Mouse (Mus musculus) liver, adult 2 months (tissue): ENCODE results near the gene D17H6S53E. TPM values are rescaled to one million over a fixed set of nuclear protein-coding genes. Genes with fewer than 3 reads are reported as not detected.
"Not testable (repeated sequence)": the region's sequence is repeated elsewhere in the genome, so short reads cannot be mapped to it uniquely, and the experiment has no call there.

Experiments
- DNase-seq: peaks from one replicate; pipeline ENCODE4 v3.0.0-alpha.2; 2011; ENCODE audit warnings: low read depth, low spot score; ENCODE audit errors: extremely low read depth
- H3K27ac ChIP-seq: fragments of 200-500 bp; replicated peaks from 2 replicates; pipeline ENCODE4 v1.5.1; 2012; ENCODE audit warnings: low read depth, mild to moderate bottlenecking, control low read depth, inconsistent platforms, low read length; ENCODE audit not compliant: insufficient read depth
- H3K27me3 ChIP-seq: fragments of 200-500 bp; 2 replicates; pipeline ENCODE4 v1.6.1; 2012; ENCODE audit warnings: mild to moderate bottlenecking, moderate library complexity, low read length, inconsistent platforms; ENCODE audit not compliant: control insufficient read depth, insufficient read depth
- H3K36me3 ChIP-seq: fragments of 200-500 bp; 2 replicates; pipeline ENCODE4 v1.6.1; 2012; ENCODE audit warnings: low read length, inconsistent platforms; ENCODE audit not compliant: control insufficient read depth, insufficient read depth
- H3K4me1 ChIP-seq: fragments of 200-500 bp; 2 replicates; pipeline ENCODE4 v1.6.1; 2011; ENCODE audit warnings: low read length; ENCODE audit not compliant: control insufficient read depth, insufficient read depth
- H3K4me3 ChIP-seq: fragments of 200-500 bp; 2 replicates; pipeline ENCODE4 v1.5.1; 2011; ENCODE audit warnings: low read depth, mild to moderate bottlenecking, control low read depth, low read length, moderate library complexity; ENCODE audit not compliant: insufficient read depth
- H3K79me2 ChIP-seq: fragments of 200-500 bp; 2 replicates; pipeline ENCODE4 v1.6.1; 2012; ENCODE audit warnings: inconsistent platforms, mild to moderate bottlenecking, low read length, moderate library complexity; ENCODE audit not compliant: control insufficient read depth, insufficient read depth
- H3K9ac ChIP-seq: fragments of 200-500 bp; 2 replicates; pipeline ENCODE4 v1.6.1; 2012; ENCODE audit warnings: low read depth, mild to moderate bottlenecking, control low read depth, inconsistent platforms, low read length
- CTCF ChIP-seq: fragments of 200-500 bp; IDR thresholded peaks from 2 replicates; pipeline ENCODE4 v1.5.1; 2011; ENCODE audit warnings: low read depth, low read length, control low read depth
- POLR2A ChIP-seq: fragments of 200-500 bp; IDR thresholded peaks from 2 replicates; pipeline ENCODE4 v1.6.1; 2011; ENCODE audit warnings: low read length, control low read depth; ENCODE audit not compliant: insufficient read depth; ENCODE audit errors: extremely low read depth
- whole genome bisulfite sequencing: fragments of 180-500 bp; shearing (Covaris S2); methylation state at CpG from one replicate; pipeline ENCODE4 v1.1.7; 2018; 5-methylcytosine and 5-hydroxymethylcytosine counted together
- polyA plus RNA-seq: library from polyadenylated mRNA; depleted of rRNA; stranded (reverse); fragments of >200 nt; gene quantifications from 2 replicates; pipeline ENCODE4 v1.2.3, GENCODE M21; 2012
- total RNA-seq: library from RNA; depleted of rRNA; stranded (reverse); fragments of >200 nt; gene quantifications from 2 replicates; pipeline ENCODE4 v1.2.3, GENCODE M21; 2014

Gene D17H6S53E
- total and polyA plus RNA-seq, 2 experiments, result 9.8 to 18.3 TPM

DNA sequence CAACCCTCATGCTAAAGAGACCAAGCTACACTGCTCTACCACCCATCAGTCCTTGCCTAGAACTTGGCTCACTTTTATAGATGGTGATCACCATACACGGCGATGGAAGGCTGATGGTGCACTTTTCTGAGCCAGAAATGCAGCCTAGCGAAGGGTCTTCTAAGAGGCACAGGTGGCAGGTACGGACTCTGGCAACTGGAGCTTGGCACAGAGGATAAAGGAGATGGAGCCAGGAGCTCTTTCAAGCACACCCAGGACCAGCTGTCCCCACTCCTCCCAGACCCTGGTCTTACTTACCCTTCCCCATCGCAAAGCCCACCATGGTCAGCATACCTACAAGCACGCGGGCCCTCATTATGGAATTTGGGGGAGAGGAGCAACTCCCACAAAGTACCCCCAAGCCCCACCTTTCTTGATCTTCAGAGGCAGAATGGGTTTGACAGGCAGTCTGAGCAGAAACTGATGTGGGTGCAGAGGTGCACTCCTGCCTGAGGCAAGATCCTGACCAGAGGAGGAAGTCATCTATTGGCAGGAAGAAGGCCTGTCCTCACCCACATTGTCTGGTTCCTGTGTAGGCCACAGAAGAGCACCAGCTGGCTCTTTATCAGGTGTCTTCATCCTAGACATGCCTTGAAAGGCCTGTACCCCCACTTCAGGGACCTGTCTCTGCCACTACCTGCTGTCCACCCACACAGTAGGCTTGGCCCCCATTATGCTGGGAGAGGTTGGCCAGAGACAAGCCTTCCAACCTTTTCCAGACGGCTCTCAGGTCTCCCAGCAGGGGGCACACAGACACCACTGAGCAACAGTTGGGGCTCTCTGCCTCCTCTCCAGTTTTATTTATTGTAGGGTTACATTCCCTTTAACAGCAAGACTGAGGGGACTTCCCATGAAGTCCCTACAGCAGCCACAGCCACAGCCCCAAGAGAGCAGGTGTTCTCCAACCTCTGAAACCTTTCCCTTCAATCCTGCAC is 10.8 kb upstream of the D17H6S53E start, which contains the start of gene Ly6g5b:
Ly6g5b (minus strand) TSS at position 383 of the 974 bp plus-strand sequence.
- WGBS, result 88% methylated on average over 8 of the region's 8 CpGs
- Histone ChIP-seq H3K27me3 (no peaks in the 10 kb centered on the region), H3K79me2 (peaks cover 2% of the 10 kb centered on the region), H3K36me3 (peaks cover 25% of the 10 kb centered on the region; the same call in 1 of the 2 replicates), H3K4me3 (no peak within 1 kb of the TSS), H3K9ac (no peak within 1 kb of the TSS), H3K4me1 (peaks cover 7% of the 10 kb centered on the region), H3K27ac (no peak within 1 kb of the TSS)
- TF ChIP-seq CTCF (peak; percentile 65), POLR2A (no peak)
- no peak for DNase-seq

DNA sequence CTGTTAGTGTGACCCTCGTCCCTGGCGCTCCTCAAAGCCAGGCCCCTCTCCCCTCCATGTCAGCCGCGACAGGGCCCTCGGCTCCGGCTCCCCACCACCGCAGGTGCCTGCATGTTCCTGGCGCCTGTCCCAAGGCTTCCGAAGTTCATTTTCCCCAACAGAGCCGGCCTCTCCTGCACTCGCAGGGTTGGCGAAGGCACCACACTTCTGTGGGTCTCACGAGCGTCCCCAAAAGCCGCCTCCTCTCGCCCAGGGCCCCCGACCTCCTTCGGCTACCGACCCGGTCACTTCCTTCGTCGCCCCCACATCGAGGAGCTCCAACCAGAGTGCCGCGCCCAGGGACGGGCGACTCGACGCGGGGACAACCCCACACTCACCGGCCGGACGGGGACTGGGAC is 5.4 kb upstream of the D17H6S53E start:
- Histone ChIP-seq H3K4me3 (peak overlapping the region; percentile 85), H3K79me2 (peaks cover 12% of the 10 kb centered on the region), H3K27me3 (no peaks in the 10 kb centered on the region), H3K36me3 (peaks cover 27% of the 10 kb centered on the region; the same call in 1 of the 2 replicates), H3K27ac (peak overlapping the region; percentile 84), H3K9ac (peak overlapping the region; percentile 97), H3K4me1 (peaks cover 15% of the 10 kb centered on the region)
- TF ChIP-seq POLR2A (no peak), CTCF (no peak)
- DNase-seq, result peak; percentile 42
- under 1% methylated on average over 33 of the region's 33 CpGs for WGBS

DNA sequence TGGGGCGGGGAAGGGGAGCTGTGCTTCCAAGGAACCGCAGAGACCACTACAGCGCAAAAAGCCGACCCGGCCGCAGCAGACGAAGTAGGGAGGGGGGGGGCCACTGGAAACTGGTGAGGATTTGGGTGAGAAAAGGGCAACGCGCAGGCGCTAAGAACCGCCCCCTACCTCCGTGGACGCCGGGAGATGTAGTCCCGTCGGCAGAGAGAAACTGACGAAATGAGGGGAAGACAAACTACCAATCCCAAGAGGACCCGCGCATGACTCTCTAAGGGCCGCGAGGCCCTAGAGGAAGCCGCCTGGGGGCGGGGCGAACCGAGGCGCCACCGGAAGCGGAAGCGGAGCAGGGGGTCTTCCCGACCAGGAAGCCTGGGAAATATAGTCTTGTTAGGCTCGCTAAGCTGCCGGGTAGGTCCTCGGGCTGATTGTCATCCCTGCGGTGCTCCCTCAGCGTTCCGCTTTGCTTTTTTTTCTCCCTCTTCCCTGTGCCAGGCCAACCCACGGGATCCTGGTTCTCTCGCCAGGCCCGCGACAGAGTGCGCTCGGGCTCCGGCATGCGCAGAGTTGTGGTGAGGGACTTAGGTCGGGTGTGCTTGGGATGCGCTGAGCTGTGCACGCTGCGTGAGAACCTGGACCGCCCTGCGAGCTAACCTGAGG is 4.9 kb upstream of the D17H6S53E start, which contains the start of gene Gpank1:
Gpank1 (plus strand) TSS at position 313 of the 657 bp plus-strand sequence.
- TF ChIP-seq POLR2A (peak; percentile 61; the same call in 1 of the 2 replicates), CTCF (no peak)
- no peaks in the 10 kb centered on the region for H3K27me3 ChIP-seq
- peak within 1 kb of the TSS; percentile 84 for H3K27ac ChIP-seq
- peaks cover 22% of the 10 kb centered on the region; the same call in 1 of the 2 replicates for H3K36me3 ChIP-seq
- peak within 1 kb of the TSS; percentile 97 for H3K9ac ChIP-seq
- under 1% methylated on average over 50 of the region's 50 CpGs for WGBS
- peak; percentile 95 for DNase-seq
- peaks cover 15% of the 10 kb centered on the region for H3K4me1 ChIP-seq
- peak within 1 kb of the TSS; percentile 85 for H3K4me3 ChIP-seq
- H3K79me2 ChIP-seq, result peaks cover 12% of the 10 kb centered on the region

DNA sequence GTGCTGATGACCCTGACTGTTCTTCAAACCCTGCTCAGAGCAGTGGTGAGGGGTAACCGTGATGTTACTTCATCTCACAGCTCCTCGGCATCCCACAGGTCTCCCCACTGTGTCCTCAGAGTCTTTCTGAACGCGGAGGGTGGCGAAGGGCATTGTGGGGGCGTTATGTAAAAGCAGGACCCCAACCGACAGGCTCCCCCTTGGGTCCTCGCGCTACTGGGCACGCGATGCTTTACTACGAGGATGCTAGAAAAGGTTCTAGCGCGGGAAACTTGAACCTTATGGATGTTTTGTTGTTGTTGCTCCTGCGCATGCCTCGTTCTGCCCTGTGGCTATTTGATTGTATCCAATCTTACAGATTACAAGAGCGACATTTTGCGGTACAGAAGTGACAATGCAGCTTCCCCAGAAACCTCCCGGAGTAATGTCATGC is 4.3 kb upstream of the D17H6S53E start, which contains the start of gene Csnk2b:
Csnk2b (minus strand) TSS at position 183 of the 433 bp plus-strand sequence.
- WGBS, result 0% methylated on average over 19 of the region's 19 CpGs
- DNase-seq, result peak; percentile 54
- Histone ChIP-seq H3K4me1 (peaks cover 16% of the 10 kb centered on the region), H3K9ac (peak within 1 kb of the TSS; percentile 97), H3K27me3 (no peaks in the 10 kb centered on the region), H3K36me3 (peaks cover 19% of the 10 kb centered on the region; the same call in 1 of the 2 replicates), H3K79me2 (peaks cover 12% of the 10 kb centered on the region), H3K27ac (peak within 1 kb of the TSS; percentile 84), H3K4me3 (peak within 1 kb of the TSS; percentile 85)
- peak; percentile 16; the same call in 1 of the 2 replicates for TF ChIP-seq CTCF
- no peak for TF ChIP-seq POLR2A

DNA sequence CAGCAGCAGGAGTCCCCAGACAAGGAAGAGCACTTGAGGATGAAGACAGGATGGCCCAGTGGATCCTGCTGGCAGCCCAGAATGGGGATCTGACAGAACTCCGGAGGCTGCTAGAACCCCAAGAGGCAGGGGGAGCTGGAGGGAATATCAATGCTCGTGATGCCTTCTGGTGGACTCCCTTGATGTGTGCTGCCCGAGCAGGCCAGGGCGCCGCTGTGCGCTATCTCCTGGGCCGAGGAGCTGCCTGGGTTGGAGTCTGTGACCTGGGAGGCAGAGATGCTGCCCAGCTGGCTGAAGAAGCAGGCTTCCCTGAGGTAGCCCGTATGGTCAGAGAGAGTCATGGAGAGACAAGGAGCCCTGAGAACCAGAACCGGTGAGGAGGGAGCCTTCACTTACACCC is 2.9 kb upstream of the D17H6S53E start:
- not testable (repeated sequence) for H3K9ac ChIP-seq, DNase-seq, H3K27ac ChIP-seq, H3K27me3 ChIP-seq, H3K4me3 ChIP-seq
- 90% methylated on average over 9 of the region's 9 CpGs for WGBS
- H3K4me1 ChIP-seq, result peaks cover 23% of the 10 kb centered on the region
- peaks cover 20% of the 10 kb centered on the region for H3K79me2 ChIP-seq
- H3K36me3 ChIP-seq, result peaks cover 10% of the 10 kb centered on the region; the same call in 1 of the 2 replicates

DNA sequence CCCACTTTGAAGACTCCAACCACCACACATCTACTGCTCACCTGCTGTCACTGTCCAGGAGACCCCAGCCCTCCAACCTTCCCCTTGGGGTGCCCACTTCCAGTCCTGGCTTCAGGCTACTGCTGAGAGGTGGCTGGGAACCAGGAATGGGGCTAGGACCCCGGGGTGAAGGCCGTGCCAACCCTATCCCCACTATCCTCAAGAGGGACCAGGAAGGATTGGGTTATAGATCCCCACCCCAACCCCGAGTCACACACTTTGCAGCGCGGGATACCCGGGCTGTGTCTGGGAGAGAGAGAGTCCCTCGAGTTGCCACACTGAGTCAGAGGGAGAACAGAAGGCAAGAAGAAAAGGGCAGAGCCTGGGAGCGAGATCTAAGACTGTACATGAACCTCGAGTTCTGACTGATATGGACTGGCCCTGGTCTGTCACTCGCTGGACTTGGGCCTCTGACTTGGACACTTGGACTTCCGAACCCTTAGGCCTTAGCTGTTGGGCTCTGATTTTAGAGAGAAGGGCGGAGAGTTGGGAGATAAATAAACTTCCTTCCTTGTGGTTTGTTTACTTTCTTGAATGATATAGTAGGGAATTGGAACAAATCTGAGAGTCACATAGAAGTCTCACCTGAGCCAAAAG is 1.8 kb upstream of the D17H6S53E start:
- H3K4me3 ChIP-seq, H3K27ac ChIP-seq, H3K9ac ChIP-seq, H3K27me3 ChIP-seq: not testable (repeated sequence)
- H3K79me2 ChIP-seq, result peaks cover 24% of the 10 kb centered on the region
- WGBS, result 85% methylated on average over 12 of the region's 12 CpGs
- peaks cover 11% of the 10 kb centered on the region; the same call in 1 of the 2 replicates for H3K36me3 ChIP-seq
- DNase-seq, result peak; percentile 38
- peaks cover 23% of the 10 kb centered on the region for H3K4me1 ChIP-seq
